Comparison of ENCODE assay signal across 9 mouse cellular contexts in the genomic region with DNA sequence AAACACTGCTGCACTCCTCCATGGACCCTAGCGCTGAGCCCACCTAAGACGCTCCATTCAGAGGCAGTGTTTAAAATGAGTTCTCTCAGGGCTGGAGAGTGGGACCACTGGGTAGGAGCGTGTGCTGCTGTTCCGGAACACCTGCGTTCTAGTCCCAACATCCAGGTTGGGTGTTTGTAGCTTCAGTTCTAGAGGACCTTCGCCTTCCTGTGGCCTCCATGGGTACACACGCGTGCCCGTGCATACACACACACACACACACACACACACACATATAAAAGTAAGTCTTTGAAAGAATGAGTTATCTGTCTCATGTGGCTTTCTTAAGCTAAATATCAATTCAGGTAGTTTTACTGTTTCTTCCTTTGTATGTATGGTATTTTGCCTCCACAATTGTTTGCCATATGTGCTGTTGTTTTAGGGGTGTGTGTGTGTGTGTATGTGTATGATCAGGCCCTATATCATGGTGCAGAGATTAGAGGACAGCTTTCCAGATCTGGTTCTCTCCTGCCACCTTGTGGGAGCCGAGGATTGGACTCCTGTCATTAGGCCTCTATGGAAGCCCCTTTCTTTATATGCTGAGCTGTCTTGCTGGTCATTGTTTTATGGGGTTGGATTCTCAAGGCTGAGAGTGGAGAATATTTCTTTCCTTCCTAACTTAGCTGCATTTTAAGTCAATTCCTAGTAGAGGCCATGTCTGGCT. TPM values are rescaled to one million over a fixed set of nuclear protein-coding genes. Genes with fewer than 3 reads are reported as not detected.
DNase-seq lines count a peak whose midpoint lies in the region; ATAC-seq lines count a peak whose summit lies in the region.
"Had no signal": no experiment of that assay in that cellular context is flagged by ENCODE, and none has a peak within 500 bp of the region (broad histone marks: within the 10 kb centered on the region; RNA-seq: fewer than 3 reads in every experiment).

No protein-coding gene starts in this region.

- no peak overlapping the region for H3K9ac ChIP-seq in forebrain, embryonic 15.5 days (replicated peaks)
- H3K9ac ChIP-seq in intestine, embryonic 14.5 days (ENCODE audit: low read length), result no peak overlapping the region
- no peak overlapping the region for H3K9ac ChIP-seq in neural tube, embryonic 11.5 days (ENCODE audit: low read length)

- 84% methylated on average over 10 of the region's 10 CpGs for WGBS in forebrain, embryonic 15.5 days
- 88% methylated on average over 10 of the region's 10 CpGs for WGBS in intestine, embryonic 14.5 days
- 91% methylated on average over 10 of the region's 10 CpGs for WGBS in limb, embryonic 10.5 days
- 87% methylated on average over 10 of the region's 10 CpGs for WGBS in neural tube, embryonic 11.5 days

- ATAC-seq in forebrain, embryonic 15.5 days (replicated peaks), result peak; percentile 95
- ATAC-seq in intestine, embryonic 14.5 days (replicated peaks; ENCODE audit: low FRiP score, low TSS enrichment, low read depth), result no peak
- ATAC-seq in neural tube, embryonic 11.5 days (ENCODE audit: insufficient read depth, low FRiP score, low TSS enrichment), result peak; percentile 75

- peaks cover 3% of the 10 kb centered on the region; the same call in 1 of the 2 replicates for H3K4me1 ChIP-seq in forebrain, embryonic 15.5 days
- H3K4me1 ChIP-seq in intestine, embryonic 14.5 days (replicated peaks; ENCODE audit: control insufficient read depth, insufficient read depth, low read length), result no peaks in the 10 kb centered on the region
- peaks cover 13% of the 10 kb centered on the region for H3K4me1 ChIP-seq in limb, embryonic 10.5 days
- H3K4me1 ChIP-seq in neural tube, embryonic 11.5 days (ENCODE audit: control insufficient read depth, insufficient read depth, low read length), result no peaks in the 10 kb centered on the region

- H3K27me3 ChIP-seq in forebrain, embryonic 15.5 days, result no peaks in the 10 kb centered on the region
- no peaks in the 10 kb centered on the region for H3K27me3 ChIP-seq in intestine, embryonic 14.5 days (replicated peaks; ENCODE audit: control insufficient read depth, insufficient read depth, low read length)
- H3K27me3 ChIP-seq in limb, embryonic 10.5 days (ENCODE audit: low read depth, poor library complexity, severe bottlenecking), result no peaks in the 10 kb centered on the region
- H3K27me3 ChIP-seq in neural tube, embryonic 11.5 days (ENCODE audit: control insufficient read depth, insufficient read depth, low read length), result no peaks in the 10 kb centered on the region

- H3K9me3 ChIP-seq in forebrain, embryonic 15.5 days, result no peaks in the 10 kb centered on the region
- H3K9me3 ChIP-seq in intestine, embryonic 14.5 days (ENCODE audit: control insufficient read depth, low read length), result no peaks in the 10 kb centered on the region
- no peaks in the 10 kb centered on the region for H3K9me3 ChIP-seq in limb, embryonic 10.5 days (replicated peaks)
- no peaks in the 10 kb centered on the region for H3K9me3 ChIP-seq in neural tube, embryonic 11.5 days (ENCODE audit: control insufficient read depth, low read length)

- no peaks in the 10 kb centered on the region for H3K36me3 ChIP-seq in forebrain, embryonic 15.5 days
- H3K36me3 ChIP-seq in intestine, embryonic 14.5 days (ENCODE audit: control insufficient read depth, insufficient read depth, low read length), result peaks cover 6% of the 10 kb centered on the region; the same call in 1 of the 2 replicates
- no peaks in the 10 kb centered on the region for H3K36me3 ChIP-seq in limb, embryonic 10.5 days
- H3K36me3 ChIP-seq in neural tube, embryonic 11.5 days (ENCODE audit: control insufficient read depth, insufficient read depth, low read length), result no peaks in the 10 kb centered on the region

- H3K4me3 ChIP-seq in forebrain, embryonic 15.5 days, result no peak overlapping the region
- H3K4me3 ChIP-seq in intestine, embryonic 14.5 days (ENCODE audit: low read depth, low read length), result no peak overlapping the region
- no peak overlapping the region for H3K4me3 ChIP-seq in limb, embryonic 10.5 days
- H3K4me3 ChIP-seq in neural tube, embryonic 11.5 days (ENCODE audit: low read depth, low read length), result no peak overlapping the region
- H3K4me3 ChIP-seq: erythroblast, embryonic 14.5 days had no signal

- H3K27ac ChIP-seq in forebrain, embryonic 15.5 days (replicated peaks), result no peak overlapping the region
- no peak overlapping the region for H3K27ac ChIP-seq in intestine, embryonic 14.5 days (ENCODE audit: low read depth)
- H3K27ac ChIP-seq in limb, embryonic 10.5 days, result no peak overlapping the region
- no peak overlapping the region for H3K27ac ChIP-seq in neural tube, embryonic 11.5 days (ENCODE audit: low read depth, low read length)

- H3K4me2 ChIP-seq in forebrain, embryonic 15.5 days (replicated peaks), result no peak overlapping the region
- H3K4me2 ChIP-seq in intestine, embryonic 14.5 days (ENCODE audit: low read length), result no peak overlapping the region
- H3K4me2 ChIP-seq in neural tube, embryonic 11.5 days (ENCODE audit: low read depth), result no peak overlapping the region

- DNase-seq in spleen, adult 18-20 months, result peak; percentile 20 to 59
- DNase-seq in spleen, adult 12 weeks (ENCODE audit: low spot score), result no peak
- DNase-seq in brain, adult 2 months (ENCODE audit: low read depth, low spot score), result peak; percentile 64
- peak; percentile 63 for DNase-seq in intestine, embryonic 14.5 days (ENCODE audit: low spot score)
- DNase-seq in limb, embryonic 10.5 days (ENCODE audit: low spot score), result peak; percentile 57
- DNase-seq in neural tube, embryonic 11.5 days (ENCODE audit: low spot score), result peak; percentile 69
- DNase-seq in urinary bladder, postnatal 10 days (ENCODE audit: low spot score), result no peak

RNA-seq across cellular contexts. Expression of gene Patj, which starts 49.0 kb away (rescaled TPM):
- 6.9 and 7.1 TPM in 2 replicates for polyA plus RNA-seq in forebrain, embryonic 15.5 days (2015; fragmentation: Nextera tagmentation; extraction: Ambion mirVana)
- 19.7 and 23.0 TPM in 2 replicates for polyA plus RNA-seq in intestine, embryonic 14.5 days (2014; fragmentation: Nextera tagmentation; extraction: Ambion mirVana)
- polyA plus RNA-seq in limb, embryonic 10.5 days (2016; fragmentation: Nextera tagmentation; extraction: Ambion mirVana), result 10.9 and 20.0 TPM in 2 replicates
- 7.2 and 11.6 TPM in 2 replicates for polyA plus RNA-seq in neural tube, embryonic 11.5 days (2014; fragmentation: Nextera tagmentation; extraction: Ambion mirVana)
- polyA plus RNA-seq: erythroblast, embryonic 14.5 days had no signal

Comparison
In these comparisons a context has a peak if more than half of its experiments do, and no peak if none do; other contexts are left out.
1. DNase-seq: peak in spleen, adult 18-20 months (2 of 2), brain, adult 2 months (single experiment), intestine, embryonic 14.5 days (single experiment), limb, embryonic 10.5 days (single experiment) and neural tube, embryonic 11.5 days (single experiment); none in spleen, adult 12 weeks (single experiment) and urinary bladder, postnatal 10 days (single experiment).